Comparison of ENCODE assay signal across 10 mouse cellular contexts in genomic region chr7:125603185-125603631, GRCm38 (mm10). TPM values are rescaled to one million over a fixed set of nuclear protein-coding genes. Genes with fewer than 3 reads are reported as not detected.
DNase-seq lines count a peak whose midpoint lies in the region; ATAC-seq lines count a peak whose summit lies in the region.
"Had no signal": no experiment of that assay in that cellular context is flagged by ENCODE, and none has a peak within 500 bp of the region (broad histone marks: within the 10 kb centered on the region; RNA-seq: fewer than 3 reads in every experiment).

TSS of gene Il21r (plus strand) at chr7:125603429.

- 57% methylated on average over 11 of the region's 11 CpGs for WGBS in heart, embryonic 10.5 days
- WGBS in forebrain, embryonic 13.5 days: 80% methylated on average over 11 of the region's 11 CpGs

- H3K9me3 ChIP-seq in heart, embryonic 10.5 days: no peaks in the 10 kb centered on the region
- H3K9me3 ChIP-seq in forebrain, embryonic 13.5 days (replicated peaks): no peaks in the 10 kb centered on the region
- H3K9me3 ChIP-seq: forebrain, embryonic 15.5 days had no signal

- peak; percentile 67 for ATAC-seq in granulocyte monocyte progenitor cell, adult 5-6 weeks (replicated peaks; ENCODE audit: poor library complexity, severe bottlenecking)
- peak; percentile 46 for ATAC-seq in neutrophil, adult 5-6 weeks (ENCODE audit: extremely low read depth, insufficient number of reproducible peaks, low FRiP score, poor library complexity, severe bottlenecking)
- no peak for ATAC-seq in forebrain, embryonic 13.5 days
- ATAC-seq: forebrain, embryonic 15.5 days had no signal

- no peak within 1 kb of the TSS for H3K4me3 ChIP-seq in heart, embryonic 10.5 days
- no peak within 1 kb of the TSS for H3K4me3 ChIP-seq in forebrain, embryonic 13.5 days
- H3K4me3 ChIP-seq: forebrain, embryonic 15.5 days had no signal

- H3K36me3 ChIP-seq in heart, embryonic 10.5 days: no peaks in the 10 kb centered on the region
- H3K36me3 ChIP-seq in forebrain, embryonic 13.5 days (ENCODE audit: poor library complexity, severe bottlenecking): no peaks in the 10 kb centered on the region
- H3K36me3 ChIP-seq: forebrain, embryonic 15.5 days had no signal

- H3K9ac ChIP-seq in forebrain, embryonic 13.5 days: no peak within 1 kb of the TSS
- H3K9ac ChIP-seq: forebrain, embryonic 15.5 days; liver, embryonic 14.5 days had no signal

- H3K4me1 ChIP-seq in heart, embryonic 10.5 days: peaks cover 38% of the 10 kb centered on the region
- no peaks in the 10 kb centered on the region for H3K4me1 ChIP-seq in forebrain, embryonic 13.5 days
- H3K4me1 ChIP-seq: forebrain, embryonic 15.5 days had no signal

- peaks cover 13% of the 10 kb centered on the region; the same call in 1 of the 2 replicates for H3K27me3 ChIP-seq in heart, embryonic 10.5 days (ENCODE audit: insufficient read depth, poor library complexity, severe bottlenecking)
- no peaks in the 10 kb centered on the region for H3K27me3 ChIP-seq in forebrain, embryonic 13.5 days
- H3K27me3 ChIP-seq: forebrain, embryonic 15.5 days had no signal

- DNase-seq in heart, embryonic 10.5 days (ENCODE audit: low spot score): no peak
- no peak for DNase-seq in heart, adult 8-10 months (ENCODE audit: low spot score)
- peak; percentile 87 for DNase-seq in 416B (ENCODE audit: low read depth)
- no peak for DNase-seq in adrenal gland, adult 18-20 months (ENCODE audit: low spot score in 2 of 2)
- no peak for DNase-seq in adrenal gland, postnatal 36 days

- peak within 1 kb of the TSS; percentile 47; the same call in 1 of the 2 replicates for H3K27ac ChIP-seq in heart, embryonic 10.5 days
- H3K27ac ChIP-seq in forebrain, embryonic 13.5 days: no peak within 1 kb of the TSS
- H3K27ac ChIP-seq: forebrain, embryonic 15.5 days; liver, embryonic 14.5 days had no signal

- H3K4me2 ChIP-seq in forebrain, embryonic 13.5 days: no peak within 1 kb of the TSS
- H3K4me2 ChIP-seq: forebrain, embryonic 15.5 days had no signal

RNA-seq across cellular contexts. Expression of gene Il21r, which starts in this region (rescaled TPM):
- 0.07 and 0.11 TPM in 2 replicates for polyA plus RNA-seq in heart, embryonic 10.5 days (2016; fragmentation: Nextera tagmentation; extraction: Ambion mirVana)
- under 1 TPM; 0.19 to 0.69 (median 0.33) TPM for total RNA-seq in heart, adult 8-10 months (2022)
- 1.8 and 8.8 TPM in 2 replicates for total RNA-seq in granulocyte monocyte progenitor cell, adult 5-6 weeks (2014; fragmentation: Nextera tagmentation)
- 7.5 and 8.2 TPM in 2 replicates for total RNA-seq in granulocyte monocyte progenitor cell, adult 5-6 weeks (2017)
- 109 and 111 TPM in 2 replicates for total RNA-seq in neutrophil, adult 5-6 weeks (2017)
- total RNA-seq in adrenal gland, adult 18-20 months (2021): under 1 TPM; 0.40 to 0.74 TPM
- under 1 TPM; 0.43 to 0.56 TPM for total RNA-seq in adrenal gland, postnatal 36 days (2021)
- 0.24 and 0.26 TPM in 2 replicates for polyA plus RNA-seq in forebrain, embryonic 13.5 days (2015; fragmentation: Nextera tagmentation; extraction: Ambion mirVana)

Comparison
In these comparisons a context has a peak if more than half of its experiments do, and no peak if none do; other contexts are left out.
1. RNA of gene Il21r (total RNA-seq): 109 to 111 TPM in neutrophil, adult 5-6 weeks; 1.8 to 8.8 TPM in granulocyte monocyte progenitor cell, adult 5-6 weeks, 0.40 to 0.74 TPM in adrenal gland, adult 18-20 months, 0.43 to 0.56 TPM in adrenal gland, postnatal 36 days and 0.19 to 0.69 TPM in heart, adult 8-10 months; every median in the first group is over 10 times any median in the second.